ENCODE assay signal across 30 mouse cellular contexts in genomic region chr2:67881713-67882281, GRCm38 (mm10).
A peak's percentile ranks its signal among the peaks of the same experiment; 100 is the strongest.
DNase-seq lines count a peak whose midpoint lies in the region; ATAC-seq and TF ChIP-seq lines count a peak whose summit lies in the region.
"Had no signal": no experiment of that assay in that cellular context is flagged by ENCODE, and none has a peak within 500 bp of the region (broad histone marks: within the 10 kb centered on the region; RNA-seq: fewer than 3 reads in every experiment).

No protein-coding gene starts in this region.

- H3K79me2 ChIP-seq in liver, adult 2 months (ENCODE audit: control insufficient read depth, insufficient read depth, low read length), result no peaks in the 10 kb centered on the region

- no peak for DNase-seq in frontal cortex, postnatal 14 days (ENCODE audit: low spot score in 2 of 2)
- DNase-seq in liver, adult 2 months (ENCODE audit: extremely low read depth, low read depth, low spot score), result peak; percentile 97
- no peak for DNase-seq in liver
- no peak for DNase-seq in liver, embryonic 11.5 days (ENCODE audit: low spot score)
- DNase-seq in telencephalon, adult 2 months (ENCODE audit: low read depth, low spot score), result peak; percentile 33
- DNase-seq in urinary bladder, postnatal 36 days (ENCODE audit: low spot score in 2 of 2), result no peak
- DNase-seq: adrenal gland, adult 8-10 months; adrenal gland, postnatal 14 days; adrenal gland, postnatal 36 days; B cell, adult 2 months; cerebellum, adult 11 months; cerebellum, adult 18-20 months; cerebellum, adult 8-10 months; cerebellum, adult 9-11 months; cerebellum, postnatal 14 days; cerebellum, postnatal 36 days; embryo, embryonic 11 days had no signal

- peaks cover 20% of the 10 kb centered on the region for H3K4me1 ChIP-seq in liver, adult 2 months (ENCODE audit: control insufficient read depth, insufficient read depth, low read length)
- no peaks in the 10 kb centered on the region for H3K4me1 ChIP-seq in liver, embryonic 16.5 days (ENCODE audit: control insufficient read depth, low read depth, low read length)
- H3K4me1 ChIP-seq in liver, embryonic 11.5 days (replicated peaks; ENCODE audit: control insufficient read depth, insufficient read depth, low read length), result no peaks in the 10 kb centered on the region
- H3K4me1 ChIP-seq: embryonic facial prominence, embryonic 13.5 days; embryonic facial prominence, embryonic 15.5 days; forebrain, embryonic 10.5 days; forebrain, embryonic 12.5 days had no signal

- no peak for TF ChIP-seq CTCF in liver, adult 2 months (IDR thresholded peaks at IDR 0.05; ENCODE audit: low read depth, low read length)

- H3K9ac ChIP-seq in liver, adult 2 months (ENCODE audit: low read depth, low read length), result peak overlapping the region; percentile 42; the same call in 1 of the 2 replicates
- H3K9ac ChIP-seq in liver, embryonic 16.5 days (ENCODE audit: low read depth, low read length), result no peak overlapping the region
- H3K9ac ChIP-seq in liver, embryonic 11.5 days (ENCODE audit: low read depth, low read length), result no peak overlapping the region
- H3K9ac ChIP-seq: embryonic facial prominence, embryonic 13.5 days; embryonic facial prominence, embryonic 15.5 days; forebrain, embryonic 12.5 days had no signal

- ATAC-seq in frontal cortex, adult (ENCODE audit: low TSS enrichment), result peak; percentile 85
- ATAC-seq in liver, embryonic 16.5 days (ENCODE audit: low read depth), result peak; percentile 83
- ATAC-seq in liver, embryonic 11.5 days (replicated peaks; ENCODE audit: low FRiP score), result no peak
- ATAC-seq: activated CD4-positive, CD25-positive, alpha-beta regulatory T cell, adult 4 months; CD4-positive, CD25-positive, alpha-beta regulatory T cell, adult 4 months; forebrain, embryonic 14.5 days; Patski had no signal

- no peaks in the 10 kb centered on the region for H3K9me3 ChIP-seq in liver, embryonic 16.5 days (replicated peaks; ENCODE audit: control insufficient read depth, low read length)
- no peaks in the 10 kb centered on the region for H3K9me3 ChIP-seq in liver, embryonic 11.5 days (ENCODE audit: control insufficient read depth, low read length)
- H3K9me3 ChIP-seq: embryonic facial prominence, embryonic 13.5 days; embryonic facial prominence, embryonic 15.5 days; forebrain, embryonic 10.5 days; forebrain, embryonic 12.5 days; G1E had no signal

- H3K27ac ChIP-seq in liver, adult 2 months (replicated peaks; ENCODE audit: insufficient read depth, low read depth, low read length), result peak overlapping the region; percentile 96
- H3K27ac ChIP-seq in liver, embryonic 16.5 days (ENCODE audit: low read length), result peak overlapping the region; percentile 55; the same call in 1 of the 2 replicates
- no peak overlapping the region for H3K27ac ChIP-seq in liver, embryonic 11.5 days (ENCODE audit: low read depth, low read length)
- H3K27ac ChIP-seq: embryonic facial prominence, embryonic 13.5 days; embryonic facial prominence, embryonic 15.5 days; forebrain, embryonic 10.5 days; forebrain, embryonic 12.5 days had no signal

- H3K27me3 ChIP-seq in liver, adult 2 months (ENCODE audit: control insufficient read depth, insufficient read depth, low read length), result no peaks in the 10 kb centered on the region
- H3K27me3 ChIP-seq in liver, embryonic 16.5 days (ENCODE audit: control insufficient read depth, insufficient read depth, low read depth, low read length), result no peaks in the 10 kb centered on the region
- H3K27me3 ChIP-seq in liver, embryonic 11.5 days (replicated peaks; ENCODE audit: control insufficient read depth, insufficient read depth, low read length), result no peaks in the 10 kb centered on the region
- H3K27me3 ChIP-seq: CH12.LX; embryonic facial prominence, embryonic 13.5 days; embryonic facial prominence, embryonic 15.5 days; forebrain, embryonic 12.5 days; Patski had no signal

- H3K4me2 ChIP-seq in liver, embryonic 16.5 days (ENCODE audit: low read depth, low read length), result no peak overlapping the region
- H3K4me2 ChIP-seq in liver, embryonic 11.5 days, result no peak overlapping the region
- H3K4me2 ChIP-seq: embryonic facial prominence, embryonic 13.5 days; embryonic facial prominence, embryonic 15.5 days; forebrain, embryonic 12.5 days had no signal

- 16% methylated on average over 1 of the region's 1 CpGs for WGBS in liver, adult 2 months
- 43% methylated on average over 1 of the region's 1 CpGs for WGBS in liver, embryonic 16.5 days (ENCODE audit: insufficient replicate concordance)
- WGBS in liver, embryonic 11.5 days, result 70% methylated on average over 1 of the region's 1 CpGs

- no peaks in the 10 kb centered on the region for H3K36me3 ChIP-seq in liver, adult 2 months (ENCODE audit: control insufficient read depth, insufficient read depth, low read length)
- no peaks in the 10 kb centered on the region for H3K36me3 ChIP-seq in liver, embryonic 16.5 days (ENCODE audit: control insufficient read depth, insufficient read depth)
- no peaks in the 10 kb centered on the region for H3K36me3 ChIP-seq in liver, embryonic 11.5 days (ENCODE audit: control insufficient read depth, insufficient read depth, low read length)
- H3K36me3 ChIP-seq: embryonic facial prominence, embryonic 13.5 days; embryonic facial prominence, embryonic 15.5 days; forebrain, embryonic 10.5 days; forebrain, embryonic 12.5 days; G1E had no signal

- no peak for TF ChIP-seq POLR2A in liver, adult 2 months (IDR thresholded peaks at IDR 0.05; ENCODE audit: extremely low read depth, insufficient read depth, low read length)

- H3K4me3 ChIP-seq in liver, adult 2 months (ENCODE audit: insufficient read depth, low read depth, low read length), result no peak overlapping the region
- H3K4me3 ChIP-seq in liver, embryonic 16.5 days (ENCODE audit: low read depth, low read length), result no peak overlapping the region
- no peak overlapping the region for H3K4me3 ChIP-seq in liver, embryonic 11.5 days (ENCODE audit: low read depth, low read length)
- H3K4me3 ChIP-seq: embryonic facial prominence, embryonic 13.5 days; embryonic facial prominence, embryonic 15.5 days; erythroblast, embryonic 14.5 days; forebrain, embryonic 10.5 days; forebrain, embryonic 12.5 days had no signal

Comparison
In these comparisons a context has a peak if more than half of its experiments do, and no peak if none do; other contexts are left out.
1. DNase-seq: peak in liver, adult 2 months (single experiment) and telencephalon, adult 2 months (single experiment); none in frontal cortex, postnatal 14 days (0 of 2), liver (single experiment), liver, embryonic 11.5 days (single experiment) and urinary bladder, postnatal 36 days (0 of 2).